Mouse (Mus musculus) C2C12 (cell line): ENCODE data around the gene Sncb.

ENCODE experiments used
- CEBPB ChIP-seq: IDR thresholded peaks from one replicate; pipeline ENCODE4 v1.6.1; 2011; ENCODE audit warnings: low read depth, mild to moderate bottlenecking, control low read depth, moderate library complexity
- CTCF ChIP-seq: IDR thresholded peaks from one replicate; pipeline ENCODE4 v1.5.1; 2011; ENCODE audit not compliant: control insufficient read depth, insufficient read depth, insufficient read length
- FOSL1 ChIP-seq: IDR thresholded peaks from one replicate; pipeline ENCODE4 v1.8.0; 2011; ENCODE audit warnings: mild to moderate bottlenecking, low read length; ENCODE audit not compliant: poor library complexity, insufficient read depth, severe bottlenecking
- MYOD1 ChIP-seq: IDR thresholded peaks from one replicate; pipeline ENCODE4 v1.6.1; 2011; ENCODE audit warnings: low read depth; ENCODE audit not compliant: control insufficient read depth, insufficient read length
- USF1 ChIP-seq: IDR thresholded peaks from one replicate; pipeline ENCODE4 v1.6.1; 2011; ENCODE audit warnings: low read depth, mild to moderate bottlenecking, control low read depth, moderate library complexity

DNA sequence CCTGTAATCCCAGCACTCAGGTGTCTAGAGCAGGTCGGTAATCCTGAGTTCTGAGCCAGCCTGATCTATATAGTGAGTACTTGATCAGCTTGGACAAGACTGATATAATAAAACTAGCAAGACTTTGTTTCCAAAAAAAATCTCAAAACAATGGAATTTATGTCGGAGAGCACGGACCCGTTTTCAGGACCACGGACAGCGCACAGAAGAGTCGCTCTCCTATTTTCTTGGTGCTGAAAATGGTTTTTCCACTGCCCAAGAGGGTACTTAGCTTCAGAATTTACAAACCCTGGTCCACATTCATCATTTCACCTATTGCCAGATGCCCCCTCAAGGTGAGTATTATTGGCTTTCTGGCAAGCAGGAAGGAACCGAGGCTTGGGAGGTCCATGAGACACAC lies 15.7 kb downstream of the Sncb start:
- TF ChIP-seq FOSL1 = no peak
- TF ChIP-seq CTCF = no peak
- TF ChIP-seq CEBPB = no peak
- TF ChIP-seq USF1 = no peak
- TF ChIP-seq MYOD1 = no peak
